Mouse (Mus musculus): ENCODE data around the gene Aadacl2.

DNA sequence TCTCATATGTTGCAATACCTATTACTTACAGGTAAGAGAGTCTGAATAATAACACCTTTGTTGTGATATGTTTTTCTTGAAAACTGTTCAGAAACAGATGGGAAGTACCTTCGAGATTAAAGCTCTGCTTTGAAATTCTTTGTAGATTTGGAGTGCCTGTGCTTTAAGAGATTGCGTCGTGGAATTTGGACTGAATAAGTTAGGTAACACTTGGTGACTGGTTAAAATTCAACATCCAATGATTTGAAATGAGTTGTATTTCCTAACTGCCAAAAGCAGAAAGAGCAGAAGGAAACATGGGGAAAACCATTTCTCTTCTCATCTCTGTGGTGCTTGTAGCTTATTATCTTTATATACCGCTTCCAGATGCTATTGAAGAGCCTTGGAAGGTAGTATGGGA lies 25.0 kb downstream of the Aadacl2 start:
- TF ChIP-seq CTCF (IDR thresholded peaks at IDR 0.05; ENCODE audit: low read depth, low read length): no peak
- no peak for TF ChIP-seq GATA2 (IDR thresholded peaks at IDR 0.05; ENCODE audit: borderline replicate concordance, low read depth, low read length)
- no peak for TF ChIP-seq GATA1 (IDR thresholded peaks at IDR 0.05; ENCODE audit: borderline replicate concordance, low read length)
- no peak for TF ChIP-seq POLR2AphosphoS5 (IDR thresholded peaks at IDR 0.05; ENCODE audit: insufficient replicate concordance, low read depth, low read length)
- TF ChIP-seq TAL1 (conservative IDR thresholded peaks at IDR 0.05; ENCODE audit: low read depth, low read length): no peak

Measured in G1E (cell line).